Mouse (Mus musculus): ENCODE measurements at regions not wholly inside any gene's neighbourhood (a gene's known extent, or its start where the extent isn't known, plus 50 kb on each side); places are given as distances from the start of the nearest gene placed in this dataset.

DNA sequence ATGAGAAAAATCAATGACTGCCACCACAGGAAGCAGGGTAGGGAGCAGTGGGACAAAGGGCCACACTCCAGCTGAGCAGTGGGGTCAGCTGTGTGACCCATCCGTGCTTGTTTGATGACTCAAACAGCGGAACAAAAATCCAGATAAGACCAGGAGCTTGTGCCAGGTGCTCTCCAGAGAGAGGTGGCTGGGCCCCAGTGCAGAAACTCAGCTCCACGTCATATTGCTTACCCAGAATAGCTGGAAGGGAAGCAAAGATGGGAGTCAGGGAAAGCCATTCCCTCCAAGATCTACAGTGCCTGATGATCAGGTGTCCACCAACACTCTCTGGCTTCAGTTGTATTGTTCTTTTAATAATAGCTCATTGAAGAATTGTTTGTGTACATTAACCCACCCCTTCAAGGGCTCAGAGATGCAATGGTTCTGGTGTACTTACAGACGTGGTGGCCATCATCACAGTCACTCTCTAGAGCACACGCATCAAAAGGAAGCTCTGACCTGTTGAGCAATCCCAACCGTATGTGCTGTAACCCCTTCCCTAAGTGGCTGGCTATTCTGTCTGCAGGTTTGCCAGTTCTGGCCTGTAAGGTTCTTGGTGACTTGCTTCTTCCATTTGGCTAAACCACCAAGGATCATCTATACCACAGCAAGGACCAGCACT, 117.6 kb upstream of the Frmd6 start:
- no peak for ATAC-seq (ENCODE audit: insufficient number of reproducible peaks, low FRiP score, low TSS enrichment)

DNA sequence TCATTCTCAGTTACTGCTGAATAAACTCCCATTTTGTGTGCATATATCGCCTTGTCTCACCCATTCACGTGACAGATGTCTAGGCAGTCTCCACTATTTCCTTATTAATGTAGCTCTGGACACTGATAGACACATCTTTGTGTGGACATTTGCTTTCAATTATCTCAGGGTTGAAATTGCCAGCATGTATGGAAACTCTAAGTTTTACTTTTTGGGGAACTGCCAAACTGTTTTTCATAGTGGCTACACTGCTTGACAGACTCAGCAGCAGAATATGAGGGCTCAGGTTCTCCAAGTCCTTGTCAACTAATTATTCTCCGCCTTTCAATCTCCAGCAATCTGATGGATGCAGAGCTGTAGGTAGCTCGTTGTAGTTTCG, 117.0 kb upstream of the Frmd6 start:
- no peak for ATAC-seq (ENCODE audit: insufficient number of reproducible peaks, low FRiP score, low TSS enrichment)

DNA sequence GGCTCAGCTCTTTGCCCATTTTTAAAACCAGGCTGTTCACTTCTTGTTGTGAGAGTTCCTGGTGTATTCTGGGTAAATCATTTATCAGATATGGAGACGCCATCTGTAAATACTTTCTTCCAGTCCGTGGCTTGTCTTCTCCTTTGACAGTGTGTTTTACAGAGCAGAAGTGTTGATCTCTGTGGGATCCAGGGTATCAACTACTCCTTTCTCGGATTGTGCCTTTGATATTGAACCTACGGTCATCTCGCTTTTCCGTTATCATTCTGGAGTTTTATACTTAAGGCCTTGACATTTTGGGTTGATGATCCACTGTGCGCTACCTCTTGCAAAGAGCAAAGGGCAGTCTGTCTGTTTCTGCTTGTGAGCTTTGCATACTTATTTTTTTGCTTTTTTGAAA, 115.0 kb upstream of the Frmd6 start:
- ATAC-seq (ENCODE audit: insufficient number of reproducible peaks, low FRiP score, low TSS enrichment): no peak

DNA sequence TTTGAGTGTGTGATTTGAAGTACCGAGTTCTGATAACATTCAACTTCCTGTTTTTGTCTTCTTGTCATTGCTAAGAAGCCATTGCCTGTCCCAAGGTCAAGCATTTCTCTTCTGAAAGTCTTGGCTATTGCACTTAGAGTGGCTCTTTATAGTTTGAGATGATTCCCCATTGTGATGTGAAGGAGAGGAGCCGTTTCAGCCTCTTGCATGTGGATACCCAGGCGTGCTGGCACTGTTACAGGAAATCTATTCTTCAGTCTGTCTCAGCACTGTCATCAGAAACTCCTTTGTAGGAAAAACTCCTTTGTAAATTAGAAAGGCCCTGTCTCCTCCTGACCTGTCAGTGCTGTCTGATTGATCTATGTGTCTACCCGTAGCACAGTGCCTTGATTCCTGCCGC, 114.3 kb upstream of the Frmd6 start:
- no peak for ATAC-seq (ENCODE audit: insufficient number of reproducible peaks, low FRiP score, low TSS enrichment)

DNA sequence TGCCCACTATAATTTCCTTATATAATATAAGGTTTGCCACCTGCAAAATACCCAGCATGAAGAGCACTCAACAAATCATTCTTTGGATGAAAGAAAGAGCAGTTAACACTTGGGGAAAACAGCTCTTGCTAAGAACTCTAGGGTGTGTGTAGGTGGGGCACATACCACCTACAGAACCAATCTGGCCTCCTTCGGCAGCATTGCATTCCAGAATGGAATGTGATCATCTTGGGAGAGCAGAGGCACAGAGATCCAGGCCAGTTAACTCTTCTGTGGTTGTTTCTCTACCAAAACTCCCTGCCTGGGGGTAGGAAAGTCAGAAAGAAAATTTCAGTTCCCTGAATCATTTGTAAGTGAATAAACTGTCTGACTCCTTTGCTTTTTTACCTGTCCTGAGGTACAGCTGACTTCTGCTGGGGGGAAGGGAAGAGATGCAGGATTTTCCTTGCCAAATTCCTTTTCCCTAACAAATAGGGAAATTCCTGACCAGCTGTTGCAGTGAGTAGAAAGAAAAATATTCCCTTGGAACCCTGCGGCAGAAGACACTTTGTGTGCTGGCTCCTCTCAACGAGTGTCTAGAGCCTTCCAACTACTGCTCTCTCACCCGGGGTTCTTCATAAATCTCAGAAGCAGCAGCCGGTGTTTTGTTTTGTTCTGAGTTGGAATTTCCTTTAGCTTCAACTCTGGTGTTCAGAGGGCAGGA, 112.8 kb upstream of the Frmd6 start:
- no peak for ATAC-seq (ENCODE audit: insufficient number of reproducible peaks, low FRiP score, low TSS enrichment)

DNA sequence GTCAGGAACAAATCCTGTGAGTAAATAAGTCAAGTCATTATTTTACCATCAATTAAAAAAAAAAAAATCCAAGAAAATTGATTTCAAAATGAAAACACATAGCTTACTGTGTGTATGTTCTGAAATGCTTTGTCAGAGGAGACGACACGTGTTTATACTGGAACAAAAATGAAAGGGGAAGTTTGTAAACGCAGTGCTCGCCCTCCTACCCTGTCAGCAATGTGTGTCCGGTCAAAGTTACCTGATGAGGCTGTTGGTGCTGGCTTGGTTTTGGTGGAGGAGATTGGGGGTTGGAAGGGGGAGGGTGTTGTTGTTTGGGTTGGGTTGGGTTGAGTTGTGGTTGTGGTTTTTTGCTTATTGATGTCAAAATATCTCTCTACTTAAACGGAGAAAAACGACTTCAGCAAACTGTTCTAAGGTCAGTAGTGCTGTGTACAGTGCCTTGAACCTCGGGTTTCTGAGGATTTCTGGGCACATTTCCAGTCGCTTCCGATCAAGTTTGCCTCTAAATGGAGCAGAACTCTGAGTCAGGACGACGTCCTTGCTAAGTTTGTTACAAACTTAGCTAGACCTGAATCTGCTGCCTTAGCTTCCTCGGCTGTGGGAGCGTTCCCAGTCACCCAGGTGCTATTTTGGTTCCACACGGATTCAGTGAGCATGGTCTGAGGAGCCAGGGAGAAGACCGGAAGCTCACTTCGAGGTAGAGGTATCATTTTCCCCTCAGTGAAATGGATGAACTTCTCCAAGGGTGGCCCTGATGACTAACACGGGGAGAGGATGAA, 111.6 kb upstream of the Frmd6 start:
- ATAC-seq (ENCODE audit: insufficient number of reproducible peaks, low FRiP score, low TSS enrichment): no peak

DNA sequence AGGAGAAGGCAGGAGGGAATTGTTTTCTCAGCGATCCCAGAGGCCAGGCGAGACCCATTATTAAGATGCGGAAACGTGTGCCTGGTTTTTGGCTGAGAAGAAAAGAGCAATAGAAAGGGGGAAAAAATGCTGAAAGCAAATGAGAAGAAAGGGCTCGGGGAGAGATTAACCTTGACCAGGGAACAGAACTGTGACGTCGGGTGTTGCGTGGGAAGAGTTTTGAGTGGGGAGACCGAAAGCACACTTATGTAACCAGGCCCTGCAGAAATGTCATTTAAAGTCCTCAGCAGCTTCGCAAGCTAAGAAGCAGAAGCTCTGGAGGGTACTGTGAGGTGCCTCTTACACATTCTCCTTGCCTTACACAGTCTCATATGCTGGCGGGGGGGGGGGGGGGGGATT, 111.0 kb upstream of the Frmd6 start:
- no peak for ATAC-seq (ENCODE audit: insufficient number of reproducible peaks, low FRiP score, low TSS enrichment)

DNA sequence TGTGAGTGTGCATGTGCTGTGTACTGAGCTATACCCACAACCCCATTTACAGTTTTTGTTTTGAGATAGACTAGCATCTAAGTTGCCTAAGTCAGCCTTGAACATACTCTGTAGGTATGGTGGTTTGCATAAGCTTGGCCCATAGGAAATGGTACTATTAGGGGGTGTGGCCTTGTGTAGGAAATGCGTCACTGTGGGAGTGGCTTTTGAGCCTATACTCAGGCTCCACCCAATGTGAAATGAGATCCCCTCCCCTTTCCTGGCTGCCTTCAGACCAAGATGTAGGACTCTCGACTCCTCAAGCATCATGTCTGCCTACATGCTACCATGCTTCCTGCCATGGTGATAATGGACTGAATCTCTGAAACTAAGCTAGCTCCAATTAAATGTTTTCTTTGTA, 109.5 kb upstream of the Frmd6 start:
- no peak for ATAC-seq (ENCODE audit: insufficient number of reproducible peaks, low FRiP score, low TSS enrichment)

DNA sequence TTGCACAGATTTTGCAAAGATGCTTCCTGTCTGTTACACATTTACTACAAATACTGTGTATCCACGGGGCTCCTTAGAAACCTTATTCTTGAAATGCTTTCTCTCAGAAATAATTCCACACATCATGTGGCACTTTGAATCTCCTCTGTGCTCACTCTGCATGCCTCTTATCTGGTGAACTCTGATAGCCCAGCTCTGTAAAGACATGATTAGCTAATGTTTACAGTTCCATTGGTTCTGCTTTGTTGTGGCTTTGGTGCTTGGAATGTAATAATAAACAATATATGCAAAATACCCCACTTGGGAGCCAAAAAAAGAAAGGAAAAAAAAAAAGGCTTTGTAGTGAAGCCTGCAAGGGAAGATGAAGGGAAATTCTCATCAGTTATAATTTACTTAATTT, 106.7 kb upstream of the Frmd6 start:
- no peak for ATAC-seq (ENCODE audit: insufficient number of reproducible peaks, low FRiP score, low TSS enrichment)

DNA sequence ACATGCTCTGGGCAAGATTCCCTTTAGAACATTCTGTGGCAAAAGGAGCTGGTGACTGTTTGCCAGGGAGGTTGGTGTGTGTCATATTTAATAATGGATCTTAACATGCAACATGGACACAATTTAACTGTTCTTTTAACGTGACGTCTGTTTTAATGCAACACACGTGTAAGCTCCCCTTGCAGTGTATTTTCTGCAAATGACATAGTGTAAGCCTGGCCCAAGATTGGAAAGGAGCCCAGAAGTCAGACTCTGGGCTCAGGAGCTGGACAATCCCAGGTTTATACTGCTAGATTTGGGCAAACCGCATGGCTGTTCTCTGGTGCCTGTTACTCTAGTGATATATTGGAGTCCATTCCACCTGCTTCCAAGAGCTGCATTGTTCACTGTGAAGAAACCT, 106.1 kb upstream of the Frmd6 start:
- no peak for ATAC-seq (ENCODE audit: insufficient number of reproducible peaks, low FRiP score, low TSS enrichment)

DNA sequence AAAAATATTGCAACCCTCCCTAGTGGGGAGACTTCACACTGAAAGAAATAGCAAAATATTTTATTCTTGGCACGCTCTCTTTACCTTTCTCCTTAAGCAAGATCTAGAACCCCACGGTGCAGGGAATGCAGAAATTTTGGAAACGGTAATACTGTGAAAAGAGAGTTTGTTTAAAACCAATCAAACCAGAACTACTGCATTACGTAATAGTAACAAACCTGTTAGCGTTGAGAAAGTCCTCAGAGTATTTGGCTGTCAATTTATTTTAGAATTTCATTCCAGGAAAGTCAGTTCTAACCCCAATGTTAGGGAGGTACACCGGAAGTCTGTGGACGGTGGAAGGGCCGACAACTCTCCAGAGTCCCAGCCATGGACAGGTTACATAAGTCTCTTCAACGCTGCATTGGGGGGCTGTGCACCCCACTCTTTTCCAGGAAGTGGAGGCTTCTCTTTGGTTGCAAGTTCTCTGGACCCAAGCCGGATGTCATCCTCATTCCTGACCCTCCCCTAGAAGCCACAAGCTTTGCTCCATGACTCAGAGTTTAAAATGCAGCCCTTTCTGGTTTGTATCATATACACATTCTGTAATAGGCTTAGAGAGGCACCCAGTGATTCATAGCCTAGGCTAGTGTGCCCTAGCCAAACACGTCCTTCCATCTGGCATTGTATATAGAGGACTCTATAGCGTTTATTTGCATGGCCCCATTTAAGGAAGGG, 105.0 kb upstream of the Frmd6 start:
- ATAC-seq (ENCODE audit: insufficient number of reproducible peaks, low FRiP score, low TSS enrichment): no peak

DNA sequence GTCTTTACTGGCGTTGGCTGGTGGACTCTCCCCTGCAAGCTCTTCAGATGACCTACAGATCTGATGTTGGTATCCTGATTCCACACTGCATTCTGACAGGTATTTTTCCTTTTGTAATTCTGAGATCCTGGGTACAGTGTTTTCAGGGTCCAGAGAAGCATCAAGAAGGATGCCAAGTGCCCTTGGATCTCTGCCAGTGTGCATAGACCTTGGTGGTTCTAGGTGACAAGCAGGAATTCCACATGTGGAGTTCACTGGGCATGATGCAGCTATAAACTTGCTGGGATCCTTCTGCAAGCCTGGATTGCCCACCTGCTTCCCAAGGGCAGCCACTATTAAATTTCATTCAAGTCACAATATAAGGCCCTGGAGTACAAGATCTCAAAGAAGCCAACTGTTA, 100.0 kb upstream of the Frmd6 start:
- ATAC-seq (ENCODE audit: insufficient number of reproducible peaks, low FRiP score, low TSS enrichment): no peak

DNA sequence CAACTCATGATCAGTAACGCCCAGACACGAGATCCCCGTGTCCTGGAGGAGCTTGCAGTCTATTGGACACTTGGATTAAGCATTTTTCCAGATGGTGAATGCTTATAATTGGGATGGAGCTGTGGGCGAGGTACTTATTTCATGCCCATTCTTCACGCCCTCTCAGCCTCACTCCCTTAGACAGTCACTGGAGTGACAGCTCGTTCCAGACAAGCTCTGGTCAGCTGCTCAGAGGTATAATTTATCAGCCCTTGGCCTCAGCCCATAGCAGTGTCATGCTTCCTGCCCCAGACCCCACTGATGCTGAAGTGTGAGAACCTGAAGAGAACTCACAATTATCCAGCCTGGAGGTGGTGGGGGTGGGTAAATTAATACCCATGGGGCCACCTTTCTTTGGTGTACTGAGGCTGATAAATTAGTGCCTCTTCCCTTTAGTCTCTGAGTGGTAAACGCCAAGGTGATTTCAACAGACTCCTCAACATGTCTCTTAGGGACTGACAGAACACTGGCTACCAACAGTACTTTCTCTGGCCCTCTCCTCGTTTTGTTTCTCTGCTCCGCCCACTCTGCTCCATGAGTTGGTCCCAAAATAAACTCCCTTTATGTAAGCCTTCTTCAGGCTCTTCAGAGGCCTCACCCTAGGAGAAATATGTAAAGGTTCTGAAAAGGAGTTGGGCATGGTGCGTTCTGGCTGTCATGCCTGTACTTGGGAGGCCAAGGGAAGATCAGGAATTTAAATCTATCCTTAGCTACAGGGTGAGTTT, 97.6 kb upstream of the Frmd6 start:
- ATAC-seq (ENCODE audit: insufficient number of reproducible peaks, low FRiP score, low TSS enrichment): no peak

DNA sequence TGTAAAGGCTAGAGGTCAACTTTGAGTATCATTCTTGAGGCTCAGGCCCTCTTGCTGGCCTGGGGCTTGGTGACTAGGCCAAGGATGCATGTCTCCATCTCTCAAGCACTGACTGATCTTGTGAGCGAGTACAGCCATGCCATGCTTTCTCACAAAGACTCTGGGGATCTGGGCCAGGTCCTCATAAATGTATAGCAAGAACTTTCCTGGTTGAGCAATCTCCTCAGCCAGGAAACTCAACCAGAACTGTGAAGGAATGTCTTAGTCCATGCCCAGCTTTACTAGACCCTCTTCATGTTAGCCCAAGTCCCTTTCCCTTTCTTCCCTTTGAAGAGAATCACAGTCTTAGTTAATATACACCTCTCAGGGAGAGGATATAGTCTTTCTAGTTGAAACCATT, 96.9 kb upstream of the Frmd6 start:
- no peak for ATAC-seq (ENCODE audit: insufficient number of reproducible peaks, low FRiP score, low TSS enrichment)

DNA sequence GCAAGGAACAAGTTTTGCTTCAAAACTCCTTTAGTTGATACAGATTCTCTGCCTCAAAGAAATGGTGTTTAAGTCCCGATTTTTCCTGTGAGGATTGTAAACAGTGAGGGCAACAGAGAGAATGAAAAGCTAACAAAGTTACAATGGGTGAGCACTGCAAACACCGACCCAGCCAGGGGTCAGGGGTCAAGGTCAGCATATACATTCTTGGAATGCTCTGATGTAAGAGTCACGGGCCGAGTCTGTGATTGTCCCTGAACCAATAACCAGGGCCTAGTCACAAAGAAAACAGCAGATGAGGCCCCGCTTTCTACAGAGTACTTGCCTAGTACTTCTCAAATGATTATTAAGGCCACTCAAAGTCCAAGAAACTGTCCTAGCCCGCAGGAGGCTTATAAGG, 95.4 kb upstream of the Frmd6 start:
- ATAC-seq (ENCODE audit: insufficient number of reproducible peaks, low FRiP score, low TSS enrichment): no peak

DNA sequence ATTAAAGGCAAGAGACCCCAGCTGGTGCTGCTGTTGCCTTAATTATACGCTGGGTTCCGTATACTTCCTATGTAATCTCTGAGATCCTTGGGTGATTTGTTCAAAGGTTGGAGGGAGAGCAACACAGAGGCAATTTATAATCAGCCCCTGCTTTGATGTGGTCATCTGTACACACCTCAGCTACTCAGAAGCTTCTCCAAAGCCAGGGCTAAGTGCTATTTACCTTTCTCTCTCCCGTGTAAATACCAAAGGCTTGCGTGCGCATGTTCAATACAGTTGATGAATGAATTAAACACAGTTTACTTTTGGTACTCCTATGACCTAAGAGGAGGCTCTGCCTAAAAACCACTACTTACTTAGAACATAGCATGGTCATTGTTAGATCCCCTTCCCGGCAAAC, 93.8 kb upstream of the Frmd6 start:
- no peak for ATAC-seq (ENCODE audit: insufficient number of reproducible peaks, low FRiP score, low TSS enrichment)

DNA sequence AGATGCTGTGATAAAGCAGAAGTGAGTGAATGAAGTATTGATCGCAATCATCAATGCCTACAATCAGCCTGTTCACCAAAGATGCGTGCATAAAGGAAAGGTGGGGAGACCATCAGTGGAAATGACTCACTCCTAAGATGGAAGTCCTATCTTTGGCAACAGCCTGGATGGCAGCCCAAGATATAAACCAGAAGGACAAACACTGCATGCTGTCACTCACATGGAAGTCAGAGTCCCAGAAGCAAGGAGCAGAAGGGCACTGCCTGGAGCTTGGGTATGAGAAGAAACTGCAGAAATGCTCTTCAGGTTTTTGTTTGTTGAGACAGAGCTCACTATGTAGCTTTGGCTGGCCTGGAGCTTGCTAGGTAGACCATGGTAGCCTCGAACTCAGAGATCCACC, 92.7 kb upstream of the Frmd6 start:
- ATAC-seq (ENCODE audit: insufficient number of reproducible peaks, low FRiP score, low TSS enrichment): no peak

DNA sequence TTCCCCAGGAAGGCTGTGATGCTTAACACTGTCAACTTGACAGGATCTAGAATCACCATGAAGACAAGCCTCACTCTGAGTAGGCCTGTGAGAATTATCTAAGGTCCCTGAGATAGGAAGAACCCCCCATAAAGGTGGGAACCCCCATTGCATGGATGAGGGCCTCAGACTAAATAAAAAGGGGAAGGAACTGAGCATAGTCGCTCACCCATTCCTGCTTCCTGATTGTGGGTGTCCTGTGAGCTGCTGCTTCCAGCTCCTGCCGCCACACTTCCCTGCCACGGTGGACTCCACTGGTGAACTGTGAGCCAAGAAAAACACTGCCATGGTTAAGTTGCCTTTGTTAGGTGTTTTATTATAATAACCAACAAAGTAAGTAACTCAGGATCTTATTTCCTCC, 86.8 kb upstream of the Frmd6 start:
- no peak for ATAC-seq (ENCODE audit: insufficient number of reproducible peaks, low FRiP score, low TSS enrichment)

DNA sequence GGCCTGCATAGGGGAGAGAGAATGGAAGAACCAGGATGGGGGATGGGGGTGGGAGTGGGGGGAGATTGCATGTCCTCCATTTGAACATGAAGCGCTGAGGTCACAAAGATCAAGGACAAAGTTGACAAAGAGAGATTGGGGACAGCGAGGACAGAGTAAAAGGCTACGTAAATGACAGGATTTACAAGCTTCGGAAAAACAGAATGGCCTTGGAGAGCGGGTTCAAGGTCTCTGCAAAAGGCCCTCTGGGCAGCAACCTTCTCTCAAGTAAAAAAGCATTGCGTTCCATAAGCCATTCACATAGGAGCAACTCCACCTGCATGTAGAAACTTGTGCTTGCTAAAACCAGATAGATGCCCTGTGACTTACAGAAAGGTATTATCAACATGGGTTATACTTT, 86.0 kb upstream of the Frmd6 start:
- no peak for ATAC-seq (ENCODE audit: insufficient number of reproducible peaks, low FRiP score, low TSS enrichment)

DNA sequence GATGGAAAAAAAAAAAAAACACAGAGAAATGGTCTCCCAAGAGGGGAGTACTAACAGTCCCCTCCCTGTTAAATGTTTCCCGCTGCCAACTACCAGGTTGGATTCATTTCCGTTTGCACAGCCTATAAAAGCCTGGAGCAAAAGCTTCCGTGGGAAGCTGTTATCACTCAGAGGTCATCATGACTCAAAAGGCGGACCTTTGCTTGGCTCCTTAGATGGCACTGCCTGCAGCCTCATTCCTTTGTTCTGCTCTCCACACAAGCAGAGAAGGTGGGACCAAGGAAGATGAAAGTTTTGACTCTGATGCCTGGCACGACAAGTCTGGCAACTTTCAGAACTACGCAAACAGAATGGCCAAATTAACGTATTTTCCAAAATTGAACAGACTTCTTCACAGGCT, 85.5 kb upstream of the Frmd6 start:
- ATAC-seq (ENCODE audit: insufficient number of reproducible peaks, low FRiP score, low TSS enrichment): no peak
